Mouse (Mus musculus) midbrain, embryonic 11.5 days (tissue): ENCODE measurements around the gene Eef1akmt2. TPM values are rescaled to one million over a fixed set of nuclear protein-coding genes. Genes with fewer than 3 reads are reported as not detected.

Source experiments
- ATAC-seq: fragments of 200-750 bp; cut with Nextera tagmentation; 2 replicates; pipeline ENCODE4 v1.8.0; 2017; ENCODE audit warnings: moderate TSS enrichment, moderate library complexity; ENCODE audit not compliant: low FRiP score
- DNase-seq: peaks from one replicate; pipeline ENCODE4 v3.0.0; 2015; ENCODE audit warnings: low spot score; ENCODE audit errors: missing footprints
- H3K27ac ChIP-seq: fragments of 300-500 bp; sonication (generic); 2 replicates; pipeline ENCODE4 v1.5.1; 2014; ENCODE audit warnings: low read depth, low read length
- H3K27me3 ChIP-seq: fragments of 300-500 bp; sonication (generic); 2 replicates; pipeline ENCODE4 v1.6.1; 2014; ENCODE audit warnings: mild to moderate bottlenecking, low read length, moderate library complexity, mixed read lengths; ENCODE audit not compliant: control insufficient read depth, insufficient read depth
- H3K36me3 ChIP-seq: fragments of 300-500 bp; sonication (generic); 2 replicates; pipeline ENCODE4 v1.6.1; 2014; ENCODE audit warnings: mild to moderate bottlenecking, low read length, moderate library complexity, mixed read lengths; ENCODE audit not compliant: control insufficient read depth, insufficient read depth
- H3K4me1 ChIP-seq: fragments of 300-500 bp; sonication (generic); 2 replicates; pipeline ENCODE4 v1.6.1; 2014; ENCODE audit warnings: low read length; ENCODE audit not compliant: control insufficient read depth, insufficient read depth
- H3K4me2 ChIP-seq: fragments of 300-500 bp; sonication (generic); 2 replicates; pipeline ENCODE4 v1.6.1; 2014; ENCODE audit warnings: mild to moderate bottlenecking, moderate library complexity
- H3K4me3 ChIP-seq: fragments of 300-500 bp; sonication (generic); 2 replicates; pipeline ENCODE4 v1.5.1; 2014; ENCODE audit warnings: low read depth, low read length
- H3K9ac ChIP-seq: fragments of 300-500 bp; sonication (generic); 2 replicates; pipeline ENCODE4 v1.6.1; 2014; ENCODE audit warnings: low read length
- H3K9me3 ChIP-seq: fragments of 300-500 bp; sonication (generic); 2 replicates; pipeline ENCODE4 v1.6.1; 2016; ENCODE audit warnings: low read length; ENCODE audit not compliant: control insufficient read depth
- WGBS: fragments of 180-500 bp; shearing (Covaris S2); extraction: QIAGEN DNeasy Blood & Tissue Kit; methylation state at CpG from one replicate; pipeline ENCODE4 v1.1.7; 2014; 5-methylcytosine and 5-hydroxymethylcytosine counted together
- polyA plus RNA-seq: library from polyadenylated mRNA; unstranded; fragments of >200 nt; fragmentation: Nextera tagmentation; extraction: Ambion mirVana; gene quantifications from 2 replicates; pipeline ENCODE4 v1.2.1, GENCODE M21; 2014

Gene Eef1akmt2
- polyA plus RNA-seq, 1 experiment from 2014 or later, result 90.3 TPM

DNA sequence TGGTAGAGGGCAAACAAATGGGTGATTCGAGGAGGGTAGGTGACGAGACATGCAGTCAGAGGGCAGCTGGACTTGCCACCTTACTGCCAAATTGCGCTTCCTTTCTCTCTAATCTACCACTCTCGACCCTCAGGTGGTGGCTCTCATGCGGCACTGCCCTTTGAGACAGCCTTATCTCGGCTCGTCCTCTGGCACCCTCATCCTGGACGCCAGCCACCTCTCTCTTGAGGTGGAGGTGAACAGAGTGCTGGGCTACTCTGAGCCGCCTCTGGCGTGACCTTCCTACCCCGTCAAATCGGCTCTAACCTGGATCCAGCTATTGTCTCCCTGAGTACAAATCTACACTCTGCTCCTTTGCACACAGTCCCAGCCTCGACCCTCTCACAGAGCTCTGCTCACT lies 73.8 kb downstream of the Eef1akmt2 start:
- H3K9me3 ChIP-seq, result no peaks in the 10 kb centered on the region
- DNase-seq (no peak), ATAC-seq (no peak)
- peaks cover 21% of the 10 kb centered on the region for H3K4me1 ChIP-seq
- no peak overlapping the region for H3K4me2 ChIP-seq
- 93% methylated on average over 13 of the region's 13 CpGs for WGBS
- no peaks in the 10 kb centered on the region for H3K27me3 ChIP-seq
- H3K9ac ChIP-seq, result no peak overlapping the region
- H3K36me3 ChIP-seq, result no peaks in the 10 kb centered on the region
- H3K4me3 ChIP-seq, result no peak overlapping the region
- no peak overlapping the region for H3K27ac ChIP-seq

DNA sequence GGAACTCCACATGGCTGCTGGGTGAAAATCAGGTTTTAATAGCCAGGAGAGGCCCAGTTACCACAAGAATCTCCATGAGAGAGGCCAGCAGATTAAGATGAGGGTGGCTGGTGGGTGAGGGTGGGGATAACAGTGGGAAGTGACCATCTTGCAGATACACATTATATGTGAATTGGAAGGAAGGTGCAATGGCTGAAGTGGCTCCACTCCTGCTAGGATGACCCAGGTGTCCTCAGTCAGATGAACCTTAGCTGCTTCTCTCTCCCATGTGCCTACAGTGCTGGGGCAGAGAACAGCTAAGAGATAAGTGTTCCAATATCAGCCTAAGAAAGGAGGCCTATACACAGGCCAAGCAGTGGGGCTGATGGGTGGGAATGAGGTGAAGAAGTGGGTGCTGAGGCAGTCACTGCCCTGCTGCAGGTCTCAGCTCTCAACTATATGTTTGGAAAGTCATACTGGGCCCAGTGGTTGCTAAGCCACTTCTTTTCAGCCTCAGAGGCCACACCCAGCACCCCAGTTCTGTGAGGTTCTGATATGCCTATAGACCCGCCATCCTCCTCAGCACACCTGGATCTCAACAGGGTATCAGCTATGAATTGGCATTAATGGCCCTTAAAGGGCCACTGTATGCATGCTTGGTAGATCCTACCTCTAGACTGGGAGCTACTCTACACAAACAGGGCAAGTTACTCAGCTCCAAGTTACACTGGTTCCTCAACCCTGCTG lies 74.6 kb downstream of the Eef1akmt2 start:
- H3K4me1 ChIP-seq, result peaks cover 21% of the 10 kb centered on the region
- no peak overlapping the region for H3K4me2 ChIP-seq
- H3K4me3 ChIP-seq, result no peak overlapping the region
- no peak overlapping the region for H3K9ac ChIP-seq
- 83% methylated on average over 1 of the region's 1 CpGs for WGBS
- no peak for DNase-seq
- ATAC-seq, result no peak
- no peaks in the 10 kb centered on the region for H3K36me3 ChIP-seq
- no peaks in the 10 kb centered on the region for H3K9me3 ChIP-seq
- H3K27me3 ChIP-seq, result no peaks in the 10 kb centered on the region
- no peak overlapping the region for H3K27ac ChIP-seq

Other genes with a start within 250 kb of the Eef1akmt2 start
- 18.3 and 20.8 TPM in 2 replicates for gene Lhpp, start 242.0 kb downstream of the Eef1akmt2 start, polyA plus RNA-seq
- gene Fam53b, start 38.8 kb downstream of the Eef1akmt2 start, polyA plus RNA-seq, result 17.0 and 17.5 TPM in 2 replicates
- gene Abraxas2, start 6.6 kb upstream of the Eef1akmt2 start, polyA plus RNA-seq, result 38.7 and 41.8 TPM in 2 replicates
- 15.6 and 18.3 TPM in 2 replicates for gene Zranb1, start 78.5 kb upstream of the Eef1akmt2 start, polyA plus RNA-seq